Mouse (Mus musculus): ENCODE results near the gene Wipf1. TPM values are rescaled to one million over a fixed set of nuclear protein-coding genes. Genes with fewer than 3 reads are reported as not detected.

Wipf1 gene
- total RNA-seq, 2 experiments from 2014 or later = 20.4 to 22.1 TPM

DNA sequence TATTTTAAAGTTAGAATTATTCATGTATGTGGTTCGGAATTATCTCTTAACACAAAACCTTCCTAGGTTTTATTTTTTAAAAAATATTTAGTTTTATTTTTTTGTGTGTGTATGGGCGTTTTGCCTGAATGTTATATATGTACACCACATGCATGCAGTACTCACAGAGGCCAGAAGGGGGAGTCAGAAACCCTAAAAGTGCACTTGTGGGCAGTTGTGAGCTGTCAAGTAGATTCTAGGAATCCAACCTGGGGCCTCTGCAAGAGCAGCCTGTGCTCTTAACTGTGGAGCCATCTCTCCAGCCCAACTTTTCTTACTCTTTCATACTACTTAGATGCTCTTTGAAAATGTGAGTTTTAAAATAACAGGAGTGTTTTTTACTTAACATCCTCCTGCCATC lies 57.4 kb downstream of the Wipf1 start:
- DNase-seq (ENCODE audit: low spot score in 2 of 2) = no peak

DNA sequence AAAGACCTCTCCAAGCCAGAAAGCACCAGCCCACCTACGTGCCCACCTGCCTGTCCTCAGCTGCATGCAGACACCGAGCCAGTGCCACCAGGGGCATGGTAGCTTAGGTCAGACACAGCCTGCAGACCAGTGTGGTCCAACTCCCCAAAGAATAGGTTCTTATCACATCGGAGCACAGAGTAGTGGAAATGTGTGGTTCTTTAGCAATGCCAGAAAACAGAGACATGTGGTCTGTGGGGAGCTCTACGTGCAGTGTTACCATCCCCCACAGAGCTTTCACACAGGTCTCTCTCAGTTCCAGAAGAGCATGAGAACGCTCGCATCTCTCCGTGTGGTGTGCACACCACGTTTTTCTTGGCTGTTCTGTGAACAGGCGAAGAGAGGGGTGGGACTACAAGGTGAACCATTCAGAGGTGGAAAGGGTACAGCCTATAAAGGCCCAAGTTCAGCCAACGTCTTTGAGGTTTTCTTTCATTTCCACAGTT lies 59.3 kb downstream of the Wipf1 start:
- no peak for DNase-seq (ENCODE audit: low spot score in 2 of 2)

DNA sequence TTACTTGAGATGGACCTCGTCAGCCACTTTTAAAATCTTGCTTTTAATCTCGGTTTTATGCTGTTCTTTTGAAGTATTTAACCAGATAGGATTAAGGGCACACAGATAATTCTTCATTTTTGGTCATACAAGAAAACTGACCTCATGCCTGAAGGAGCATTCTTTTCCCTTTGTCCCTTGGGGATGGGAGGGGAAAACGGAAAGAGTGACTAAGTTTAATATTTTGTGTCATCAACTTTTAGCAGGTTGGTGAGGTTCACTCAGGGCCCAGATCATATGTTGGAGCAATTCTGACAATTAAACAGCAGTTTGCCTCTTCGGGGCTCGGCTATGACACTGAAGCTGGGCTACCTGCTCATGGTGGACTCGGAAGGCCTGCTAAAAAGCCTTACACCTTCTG lies 60.0 kb downstream of the Wipf1 start:
- no peak for DNase-seq (ENCODE audit: low spot score in 2 of 2)

DNA sequence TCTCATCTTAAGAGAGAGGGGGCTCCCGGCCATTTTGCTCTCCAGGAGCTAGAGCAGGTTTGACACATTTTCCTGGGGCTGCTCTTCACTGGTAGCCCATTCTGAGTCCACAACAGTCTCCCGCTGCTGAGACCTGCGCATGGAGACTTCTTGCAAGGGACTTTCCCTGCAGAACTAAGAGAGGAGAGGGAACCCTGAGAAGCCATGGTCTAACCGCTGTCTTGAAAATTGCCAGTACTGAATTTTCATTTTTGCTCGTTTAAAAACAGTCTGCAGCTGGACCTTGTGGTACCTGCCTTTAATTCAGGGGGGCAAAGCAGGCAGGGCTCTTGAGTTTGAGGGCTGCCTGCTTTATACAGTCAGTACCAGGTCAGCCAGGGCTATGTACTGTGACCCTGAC lies 60.5 kb downstream of the Wipf1 start:
- no peak for DNase-seq (ENCODE audit: low spot score in 2 of 2)

DNA sequence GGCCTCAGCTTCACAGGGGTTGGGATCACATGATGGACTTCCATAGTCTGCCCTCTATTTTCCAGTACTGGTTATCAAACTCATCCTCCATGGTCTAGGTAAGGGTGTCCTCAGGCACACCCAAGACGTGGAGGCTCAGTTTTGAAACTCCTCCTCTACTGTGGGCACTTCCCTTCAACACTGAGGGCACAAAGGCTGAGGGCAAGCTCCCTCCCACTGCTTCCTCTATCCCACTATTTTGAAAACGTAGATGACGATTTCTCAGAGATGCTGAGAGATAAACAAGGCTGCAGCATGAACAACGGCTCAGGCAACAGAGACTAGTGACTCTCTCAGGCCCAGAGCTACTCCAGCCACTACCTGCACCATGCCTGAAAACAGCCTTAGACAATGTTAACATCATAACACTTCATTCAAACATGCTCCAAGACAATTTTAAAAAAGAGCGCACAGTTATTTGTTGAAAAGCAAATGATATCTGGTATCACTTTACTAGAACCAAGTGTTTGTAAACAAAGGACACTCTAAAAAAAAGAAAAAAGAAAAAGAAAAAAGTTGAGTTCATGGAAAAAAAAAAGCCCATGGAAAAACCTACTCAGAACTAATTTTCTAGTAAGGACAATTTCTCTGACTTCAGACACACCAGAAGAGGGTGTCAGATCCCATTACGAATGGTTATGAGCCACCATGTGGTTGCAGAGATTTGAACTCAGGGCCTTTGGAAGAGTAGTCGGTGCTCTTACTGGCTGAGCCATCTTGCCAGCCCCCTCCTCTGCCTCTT lies 62.3 kb downstream of the Wipf1 start:
- no peak for DNase-seq (ENCODE audit: low spot score in 2 of 2)

DNA sequence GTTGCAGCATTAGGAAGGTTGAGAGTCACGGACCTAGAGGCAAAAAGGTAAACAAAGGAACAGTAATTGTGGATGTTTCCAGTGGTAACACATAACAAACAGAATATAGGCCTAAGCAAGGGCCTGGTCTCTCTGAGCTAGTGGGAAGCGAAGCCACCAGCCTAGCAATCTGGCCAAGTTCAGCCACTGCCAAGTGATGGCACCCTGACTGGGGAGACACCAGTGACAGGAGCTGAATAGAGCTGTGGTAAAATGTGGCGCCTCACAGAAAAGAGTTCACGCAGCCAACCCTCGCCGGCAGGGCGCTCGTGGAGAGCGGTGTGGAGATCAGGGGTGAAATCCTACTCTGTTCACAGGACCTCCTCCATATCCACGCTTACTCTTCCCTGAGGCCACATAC lies 63.1 kb downstream of the Wipf1 start:
- DNase-seq (ENCODE audit: low spot score in 2 of 2) = no peak

DNA sequence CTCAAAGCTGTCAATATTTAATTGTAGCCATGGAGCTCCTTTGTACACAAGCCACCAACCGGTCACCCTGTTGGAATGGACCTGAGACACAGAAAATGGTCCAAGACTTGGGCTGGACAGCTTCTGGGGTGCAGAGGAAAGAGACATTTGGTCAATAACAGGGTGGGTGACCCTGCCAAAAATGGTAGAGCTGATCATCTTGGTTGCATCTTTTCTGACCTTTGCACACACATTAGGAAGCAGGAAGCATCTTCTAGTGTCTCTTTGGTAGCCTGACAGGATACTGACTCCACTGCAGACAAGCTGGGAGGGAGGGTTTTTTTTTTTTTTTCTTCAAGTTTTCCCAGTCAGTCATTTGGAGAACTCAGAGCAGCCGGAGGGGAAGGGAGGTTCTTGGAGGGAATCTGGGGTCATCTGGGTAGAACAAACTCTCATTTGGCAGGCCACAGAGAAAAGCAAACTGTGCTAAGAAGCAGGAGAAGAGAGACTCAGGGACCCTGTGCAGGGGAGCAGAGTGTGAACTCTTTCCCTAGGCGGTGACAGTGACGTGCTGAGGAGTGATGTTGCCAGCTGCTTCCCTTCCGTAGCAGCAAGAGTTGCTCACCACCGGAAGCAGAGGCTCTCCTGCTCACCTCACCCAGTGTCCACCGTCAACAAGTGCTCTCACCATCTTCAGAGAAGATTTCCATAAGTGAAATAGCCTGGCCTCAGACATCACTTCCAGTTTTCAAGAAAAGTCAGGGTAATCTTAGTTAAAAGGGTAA lies 65.9 kb downstream of the Wipf1 start:
- no peak for DNase-seq (ENCODE audit: low spot score in 2 of 2)

DNA sequence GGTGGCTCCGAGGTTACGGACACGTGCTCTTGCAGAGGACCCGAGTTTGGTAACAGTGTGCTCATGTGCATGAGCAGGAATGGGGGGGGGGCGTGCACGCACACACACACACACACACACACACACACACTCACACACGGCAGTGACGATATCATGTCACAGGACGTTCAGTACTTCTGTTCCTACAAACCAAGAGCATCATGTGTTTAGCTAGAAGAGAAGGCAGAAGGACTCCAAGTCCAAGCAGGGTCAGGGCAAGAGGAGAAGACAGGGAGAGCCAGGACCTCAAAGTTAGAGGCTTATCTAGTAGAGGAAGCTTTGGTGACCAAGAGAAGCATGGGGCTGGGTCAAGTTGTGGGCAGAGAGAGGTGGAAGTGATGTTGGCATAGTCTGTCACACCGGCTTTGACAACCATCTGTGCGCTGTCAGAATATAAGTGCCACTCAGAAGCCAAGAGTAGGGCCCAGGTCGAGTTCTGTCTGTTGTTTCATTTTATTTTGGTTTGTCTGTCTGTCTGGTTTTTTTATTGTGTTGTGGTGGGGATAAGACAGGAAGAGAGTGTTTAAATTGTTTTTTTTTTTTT lies 66.7 kb downstream of the Wipf1 start:
- DNase-seq (ENCODE audit: low spot score in 2 of 2) = no peak

DNA sequence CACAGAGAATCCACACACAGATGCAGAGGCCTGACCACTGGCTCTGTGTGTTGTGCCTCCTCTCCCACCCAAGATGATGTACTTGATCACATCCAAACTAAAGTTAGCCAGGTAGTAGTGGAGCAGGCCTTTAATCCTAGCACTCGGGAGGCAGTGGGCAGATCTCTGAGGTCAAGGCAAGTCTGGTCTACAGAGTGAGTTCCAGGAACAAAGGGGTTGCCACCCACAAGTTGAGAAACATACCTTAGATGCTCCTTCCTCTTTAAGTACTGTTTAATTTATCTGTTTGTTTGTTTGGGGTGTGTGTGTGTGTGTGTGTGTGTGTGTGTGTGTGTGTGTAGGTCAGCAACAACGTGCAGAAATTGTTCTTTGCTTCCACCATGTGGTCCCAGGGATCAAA lies 67.3 kb downstream of the Wipf1 start:
- DNase-seq (ENCODE audit: low spot score in 2 of 2) = no peak

DNA sequence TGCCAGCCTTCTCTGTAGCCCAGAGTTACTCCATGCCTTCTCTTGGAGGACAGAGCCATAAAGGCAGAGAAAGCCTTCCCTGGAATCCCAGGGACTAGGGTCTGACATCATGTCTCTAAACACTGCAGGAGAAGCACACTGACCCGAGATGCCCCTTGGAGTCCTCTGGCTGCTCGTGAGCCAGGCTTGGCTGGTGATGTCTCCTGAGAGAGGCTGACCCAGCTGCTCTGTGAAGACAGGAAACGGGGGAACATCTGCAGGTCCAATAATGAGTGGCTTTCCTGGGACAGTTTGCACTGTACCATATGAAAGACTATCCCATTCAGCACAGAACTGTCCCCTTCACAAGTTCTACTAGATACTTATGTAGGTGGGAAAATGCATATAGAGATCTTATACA lies 69.4 kb downstream of the Wipf1 start:
- no peak for DNase-seq (ENCODE audit: low spot score in 2 of 2)

DNA sequence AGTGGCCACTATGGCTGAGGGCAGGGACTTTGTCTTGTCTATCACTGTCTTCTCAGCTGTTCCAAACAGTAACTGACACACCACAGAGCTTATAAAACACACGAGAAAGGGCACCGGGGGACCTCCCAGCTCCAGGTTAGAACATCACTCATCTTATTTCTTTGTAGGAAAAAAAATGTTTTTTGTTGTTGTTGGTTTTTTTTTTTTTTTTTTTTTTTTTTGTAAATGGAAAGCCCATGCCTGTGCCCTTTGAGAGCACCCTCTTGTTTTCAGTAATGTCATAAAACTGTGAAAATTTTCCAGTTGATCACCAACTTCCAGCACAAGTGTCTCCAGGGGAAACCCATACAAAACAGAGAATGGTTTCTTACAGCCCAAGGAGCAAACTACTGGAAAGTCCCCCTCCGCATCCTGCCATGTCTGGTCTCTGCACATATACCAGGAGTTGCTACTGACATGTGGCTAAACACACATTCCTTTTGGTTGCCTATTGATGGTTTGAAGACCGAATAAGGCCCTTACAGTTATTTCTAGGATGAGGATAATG lies 69.9 kb downstream of the Wipf1 start:
- DNase-seq (ENCODE audit: low spot score in 2 of 2) = no peak

DNA sequence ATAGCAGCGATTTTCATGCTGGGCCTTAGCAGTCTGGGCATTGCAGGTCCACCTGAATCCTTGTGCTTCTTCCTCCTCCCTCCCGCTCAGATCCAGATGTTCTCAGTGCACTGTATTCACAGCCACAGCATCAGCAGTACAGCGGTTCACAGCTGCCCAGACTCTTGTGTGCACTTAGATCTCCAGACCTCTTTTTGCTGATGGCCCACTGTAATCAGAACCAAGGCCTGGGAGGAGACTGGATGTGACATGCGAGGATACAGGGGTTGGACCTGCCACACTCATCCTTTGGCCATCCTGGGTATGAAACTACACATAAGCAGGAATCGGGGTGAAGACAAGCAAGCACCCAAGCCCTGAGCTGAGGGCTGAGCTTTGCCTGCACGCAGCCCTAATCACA lies 72.6 kb downstream of the Wipf1 start:
- DNase-seq (ENCODE audit: low spot score in 2 of 2) = no peak

DNA sequence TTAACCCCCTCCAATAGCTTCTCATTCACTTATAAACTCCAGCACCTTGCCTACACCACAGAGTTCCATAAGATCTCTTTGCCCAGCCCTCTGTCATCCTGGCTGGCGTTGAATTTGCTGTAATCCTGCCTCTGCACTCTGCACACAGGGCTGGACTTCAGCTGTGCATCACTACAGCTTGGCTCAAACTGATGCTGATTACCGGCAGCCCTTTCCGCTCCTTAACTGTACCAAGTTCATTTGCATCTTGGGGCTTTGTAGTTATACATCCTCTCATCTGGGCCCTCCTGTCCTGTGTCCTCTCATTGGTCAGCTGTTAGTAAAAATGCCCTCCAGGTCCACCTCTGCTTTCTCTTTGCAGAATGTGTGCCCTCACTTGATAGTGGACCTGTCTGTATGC lies 73.4 kb downstream of the Wipf1 start:
- no peak for DNase-seq (ENCODE audit: low spot score in 2 of 2)

DNA sequence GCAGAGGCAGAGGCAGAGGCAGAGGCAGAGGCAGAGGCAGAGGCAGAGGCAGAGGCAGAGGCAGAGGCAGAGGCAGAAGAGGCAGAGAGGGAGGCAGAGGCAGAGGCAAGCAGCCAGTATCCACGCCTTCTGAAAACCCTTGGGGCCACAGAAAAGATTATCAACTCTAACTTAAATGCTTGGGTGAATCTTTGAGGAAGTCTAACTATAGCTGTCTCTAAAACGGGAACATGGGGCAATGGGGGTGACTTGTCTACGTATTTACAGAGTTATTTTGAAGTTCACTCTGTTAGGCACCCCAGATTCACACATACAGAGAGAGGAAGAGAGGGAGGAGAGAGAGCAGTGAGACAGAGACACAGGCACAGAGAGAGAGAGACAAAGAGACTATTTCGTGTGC lies 74.0 kb downstream of the Wipf1 start:
- DNase-seq (ENCODE audit: low spot score in 2 of 2) = no peak

DNA sequence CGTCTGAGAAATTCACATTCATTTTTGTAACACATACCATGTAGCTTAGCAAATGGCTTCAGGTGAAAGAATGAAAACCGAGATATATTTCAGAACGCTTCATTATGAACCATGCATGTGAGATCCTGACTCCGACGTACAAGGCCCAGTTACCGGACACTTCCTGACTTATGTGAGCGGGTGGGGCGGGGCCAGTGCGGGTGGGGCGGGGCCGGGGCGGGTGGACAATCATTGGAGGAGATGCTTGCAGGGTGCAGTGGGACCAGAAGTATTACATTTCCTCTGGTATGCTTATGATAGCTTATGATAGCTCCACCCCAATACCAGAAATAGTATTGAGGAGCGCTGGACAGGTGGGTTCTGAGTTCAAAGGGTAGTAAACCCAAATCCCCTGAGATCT lies 74.9 kb downstream of the Wipf1 start:
- no peak for DNase-seq (ENCODE audit: low spot score in 2 of 2)

DNA sequence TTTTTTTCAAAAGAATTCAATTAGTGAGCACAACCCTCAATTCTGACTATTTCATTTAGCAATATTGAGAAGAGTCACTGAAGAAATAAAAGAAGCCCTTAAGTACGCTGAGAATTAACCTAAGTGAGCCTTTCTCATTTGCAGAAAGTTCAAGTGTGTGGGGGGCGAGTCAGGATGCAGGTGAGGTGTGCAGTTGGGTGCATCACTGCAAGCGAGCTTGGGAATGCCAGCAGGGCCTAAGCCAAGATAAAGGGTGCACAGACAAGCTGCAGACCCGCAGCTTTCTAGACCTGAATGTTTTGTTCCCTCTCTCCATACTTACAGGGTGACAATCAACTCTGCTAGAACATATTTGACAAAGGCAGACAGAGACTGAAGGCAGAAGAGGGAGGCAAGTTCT lies 75.3 kb downstream of the Wipf1 start:
- DNase-seq (ENCODE audit: low spot score in 2 of 2) = no peak

DNA sequence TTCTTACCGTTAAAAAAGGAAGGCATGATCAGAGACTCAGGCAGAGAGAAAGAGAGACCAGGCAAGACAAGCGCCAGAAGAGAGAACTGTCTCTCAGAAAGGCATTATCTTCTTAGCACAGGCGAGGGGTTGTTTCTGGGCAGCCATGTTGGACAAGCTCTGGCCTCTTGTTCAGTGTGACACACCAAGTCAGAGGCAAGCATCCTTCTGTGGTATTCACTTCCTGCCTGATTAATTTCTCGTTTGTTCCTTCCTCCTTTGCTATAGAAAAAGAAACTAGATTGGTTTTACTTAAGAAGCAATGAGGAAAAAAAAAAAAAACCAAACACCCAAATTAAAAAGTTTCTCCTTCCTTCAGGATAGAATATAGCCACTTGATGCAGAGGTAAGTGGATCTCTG lies 75.8 kb downstream of the Wipf1 start:
- DNase-seq (ENCODE audit: low spot score in 2 of 2) = no peak

DNA sequence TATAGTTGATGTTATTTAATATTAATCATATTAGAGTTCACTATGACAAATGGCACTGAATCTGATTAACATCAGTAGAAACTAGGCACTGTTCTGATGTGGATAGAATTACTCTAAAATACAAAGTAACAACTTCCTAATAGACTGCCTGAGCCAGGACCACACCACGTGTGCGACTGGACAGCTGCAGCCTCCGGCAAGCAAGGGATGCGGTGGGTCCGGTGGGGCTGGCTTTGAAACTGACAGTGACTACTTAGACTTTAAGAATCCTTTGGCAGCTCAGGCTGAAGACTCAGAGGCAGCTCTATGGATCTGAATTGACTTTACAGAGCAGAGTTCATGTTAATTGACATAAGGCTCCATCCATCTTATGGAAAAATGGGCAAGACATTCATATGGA lies 76.4 kb downstream of the Wipf1 start:
- DNase-seq (ENCODE audit: low spot score in 2 of 2) = no peak

DNA sequence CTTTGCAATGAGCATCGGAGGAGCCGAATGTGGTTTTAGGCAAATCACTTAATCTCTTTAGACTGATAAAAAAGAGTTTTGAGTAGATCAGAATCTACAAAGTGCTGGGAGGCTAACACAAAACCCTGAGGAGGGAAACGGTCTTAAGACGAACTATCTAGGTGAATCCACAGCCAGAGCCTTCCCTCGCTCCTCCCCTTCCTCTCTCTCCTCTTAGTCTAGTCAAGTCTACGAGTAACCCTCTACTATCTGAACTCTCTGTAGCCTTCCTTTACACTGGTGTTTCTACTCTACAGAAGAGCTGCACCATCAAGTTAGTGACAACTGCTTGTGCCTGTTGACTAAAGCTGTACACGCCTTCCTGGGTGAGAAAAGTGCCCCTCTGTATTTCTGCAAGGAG lies 77.0 kb downstream of the Wipf1 start:
- no peak for DNase-seq (ENCODE audit: low spot score in 2 of 2)

DNA sequence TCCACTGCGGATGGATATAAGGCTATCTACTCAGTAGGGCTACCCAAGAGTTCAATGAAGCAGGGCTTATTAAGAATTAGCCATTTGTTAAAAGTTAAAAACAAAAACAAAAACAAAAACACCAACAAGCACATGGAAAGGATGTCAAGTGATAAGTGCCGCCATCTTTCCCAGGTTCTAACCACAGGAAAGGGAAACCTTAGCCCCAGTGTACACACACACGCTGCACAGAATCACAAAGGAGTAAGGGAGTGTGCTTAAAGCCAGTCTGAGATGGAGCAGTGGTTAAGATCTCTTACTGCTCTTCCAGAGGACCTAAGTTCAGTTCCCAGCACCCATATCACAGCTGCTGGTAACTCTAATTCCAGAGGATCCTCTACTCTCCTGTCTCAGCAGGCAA lies 78.0 kb downstream of the Wipf1 start:
- DNase-seq (ENCODE audit: low spot score in 2 of 2) = no peak

DNA sequence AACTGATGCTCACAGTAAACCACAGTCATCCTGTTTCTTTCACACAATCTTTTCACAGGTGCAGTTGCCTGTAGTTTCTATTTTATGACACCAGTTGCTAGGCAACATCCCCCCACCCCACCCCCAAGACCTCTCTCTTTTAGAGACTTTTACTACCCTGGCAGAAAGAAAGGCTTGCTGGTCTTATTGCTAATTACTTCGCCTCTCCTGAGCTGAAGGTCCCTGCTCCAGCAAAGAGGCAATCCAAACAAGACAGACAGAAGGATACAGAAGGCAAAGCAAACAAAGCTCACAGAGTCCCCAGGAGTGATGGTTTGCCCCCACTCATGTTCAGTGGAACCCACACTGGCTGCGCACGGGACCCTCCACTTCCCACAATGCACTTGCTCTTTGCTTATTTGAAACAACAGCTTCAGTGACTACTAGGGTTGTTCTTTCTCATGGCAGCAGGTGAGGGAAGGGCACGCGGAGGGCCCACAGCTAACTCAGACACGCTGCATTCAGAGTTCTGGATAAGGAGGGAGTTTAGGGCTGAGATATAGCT lies 79.3 kb downstream of the Wipf1 start:
- no peak for DNase-seq (ENCODE audit: low spot score in 2 of 2)

DNA sequence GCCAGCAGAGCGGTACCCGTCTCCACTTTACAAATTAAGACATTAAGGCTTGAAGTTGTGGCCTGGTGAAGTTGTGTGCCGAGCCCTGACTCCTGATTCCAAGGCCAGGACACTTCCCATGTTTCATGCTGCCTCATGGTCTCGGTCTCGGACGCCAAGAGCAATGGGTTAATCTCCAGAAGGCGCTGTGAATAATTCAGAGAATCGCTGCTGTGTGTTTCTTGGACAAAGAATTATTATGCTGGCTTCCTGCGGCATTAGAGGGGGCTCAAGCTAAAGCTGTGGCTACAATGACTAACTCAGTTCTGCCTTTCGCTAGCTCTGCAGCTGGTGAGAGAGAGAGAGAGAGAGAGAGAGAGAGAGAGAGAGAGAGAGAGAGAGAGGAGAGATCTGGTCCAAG lies 85.5 kb downstream of the Wipf1 start:
- no peak for DNase-seq (ENCODE audit: low spot score in 2 of 2)
